Mouse (Mus musculus) gonadal fat pad, adult 2 months (tissue): ENCODE measurements around the gene Fgfr2. TPM values are rescaled to one million over a fixed set of nuclear protein-coding genes. Genes with fewer than 3 reads are reported as not detected.

Experiments
- DNase-seq: peaks from one replicate; pipeline ENCODE4 v3.0.0-alpha.2; 2012; ENCODE audit warnings: low read depth
- polyA plus RNA-seq: library from polyadenylated mRNA; depleted of rRNA; stranded (reverse); fragments of >200 nt; gene quantifications from 2 replicates; pipeline ENCODE4 v1.2.3, GENCODE M21; 2012

Gene Fgfr2
- polyA plus RNA-seq, 1 experiment, result 33.3 TPM

DNA sequence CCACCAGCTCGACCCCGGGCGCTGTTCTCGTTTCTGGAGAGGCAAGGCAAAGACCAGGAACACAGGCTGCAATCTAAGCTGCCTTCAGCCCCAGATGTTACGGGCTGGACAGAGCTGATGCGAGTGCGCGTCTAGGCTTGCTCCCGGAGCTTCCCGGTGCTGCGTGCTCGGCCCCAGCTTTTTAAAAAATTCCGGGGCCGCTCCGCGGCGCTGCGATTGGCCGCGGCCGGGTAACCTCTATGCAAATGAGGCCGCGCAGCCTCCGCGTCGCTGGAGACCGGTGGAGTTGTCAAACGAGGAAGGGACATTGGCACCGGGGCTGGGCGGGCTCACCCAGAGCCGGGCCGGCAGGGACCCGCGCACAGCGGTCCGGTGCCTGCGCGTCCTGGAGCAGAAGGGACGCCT lies 1569.4 kb downstream of the Fgfr2 start:
- no peak for DNase-seq

- DNase-seq, result no peak
Observed at GRCm38 (mm10) chr7:131552781-131553180, 1570.4 kb downstream of the Fgfr2 start.

- no peak for DNase-seq
Observed at GRCm38 (mm10) chr7:131551931-131552741, 1571.0 kb downstream of the Fgfr2 start.

DNA sequence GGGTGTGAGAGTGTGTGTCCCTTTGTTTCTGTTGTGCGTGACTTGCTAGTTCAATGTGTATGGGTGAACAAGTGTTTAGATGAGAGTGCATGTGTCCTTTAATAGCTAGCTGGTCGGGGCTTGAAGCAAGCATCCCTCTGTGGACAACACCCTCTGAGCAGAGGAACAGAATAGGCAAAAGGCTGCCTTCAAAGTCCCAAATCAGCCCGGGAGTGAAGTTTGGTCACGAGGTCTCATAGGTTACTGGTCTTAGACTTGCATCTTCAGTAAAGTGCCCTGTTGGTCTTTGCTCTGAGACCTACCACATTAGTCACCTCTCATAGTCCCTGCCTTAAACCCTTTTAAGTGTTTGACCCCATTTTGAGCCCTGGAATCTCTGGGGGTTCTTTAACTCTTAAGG lies 1571.7 kb downstream of the Fgfr2 start:
- DNase-seq, result no peak

- no peak for DNase-seq
Observed at GRCm38 (mm10) chr7:131548473-131548872, 1574.7 kb downstream of the Fgfr2 start, which contains the start of gene Hmx2. Gene Hmx2 (plus strand): TSS chr7:131548773.

DNA sequence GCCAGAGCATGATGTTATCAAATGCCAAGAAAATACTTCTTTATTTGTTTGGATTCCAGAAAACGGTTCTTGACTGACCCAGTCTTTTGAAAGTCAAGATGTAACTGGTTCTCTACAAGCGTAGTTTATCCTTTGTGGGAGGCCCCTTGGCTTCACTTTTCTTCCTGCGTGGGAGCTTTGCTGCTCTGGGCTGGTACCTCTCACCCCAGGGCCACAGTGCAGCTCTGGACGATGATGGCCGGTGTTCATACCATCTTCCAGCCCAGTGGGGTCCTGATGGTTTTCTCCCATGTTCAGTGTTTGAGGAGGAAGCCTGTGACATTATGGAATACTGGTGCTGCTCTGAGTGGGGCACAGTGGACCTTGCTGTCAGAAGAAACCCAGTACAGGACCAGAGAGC lies 1575.7 kb downstream of the Fgfr2 start:
- DNase-seq, result no peak

DNA sequence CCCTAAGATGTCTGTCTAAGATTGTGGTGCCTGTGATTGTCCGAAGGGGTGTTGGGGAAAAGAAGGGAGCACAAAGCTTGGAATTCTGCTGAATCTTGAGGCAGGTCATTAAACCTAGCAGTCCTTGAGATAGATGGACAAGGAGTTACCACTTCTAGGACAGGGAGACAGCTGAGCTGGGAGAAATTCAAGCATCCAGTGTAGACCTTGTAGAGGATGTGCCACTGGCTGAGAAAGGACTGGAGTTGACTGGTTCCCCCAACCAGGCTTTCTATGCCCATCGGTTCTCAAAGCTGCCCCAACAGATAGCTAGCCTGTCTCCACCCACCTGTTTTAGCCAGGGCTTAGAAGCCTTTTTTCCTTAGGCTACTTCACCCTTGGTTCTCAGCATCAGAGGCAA lies 1576.7 kb downstream of the Fgfr2 start:
- DNase-seq, result no peak

DNA sequence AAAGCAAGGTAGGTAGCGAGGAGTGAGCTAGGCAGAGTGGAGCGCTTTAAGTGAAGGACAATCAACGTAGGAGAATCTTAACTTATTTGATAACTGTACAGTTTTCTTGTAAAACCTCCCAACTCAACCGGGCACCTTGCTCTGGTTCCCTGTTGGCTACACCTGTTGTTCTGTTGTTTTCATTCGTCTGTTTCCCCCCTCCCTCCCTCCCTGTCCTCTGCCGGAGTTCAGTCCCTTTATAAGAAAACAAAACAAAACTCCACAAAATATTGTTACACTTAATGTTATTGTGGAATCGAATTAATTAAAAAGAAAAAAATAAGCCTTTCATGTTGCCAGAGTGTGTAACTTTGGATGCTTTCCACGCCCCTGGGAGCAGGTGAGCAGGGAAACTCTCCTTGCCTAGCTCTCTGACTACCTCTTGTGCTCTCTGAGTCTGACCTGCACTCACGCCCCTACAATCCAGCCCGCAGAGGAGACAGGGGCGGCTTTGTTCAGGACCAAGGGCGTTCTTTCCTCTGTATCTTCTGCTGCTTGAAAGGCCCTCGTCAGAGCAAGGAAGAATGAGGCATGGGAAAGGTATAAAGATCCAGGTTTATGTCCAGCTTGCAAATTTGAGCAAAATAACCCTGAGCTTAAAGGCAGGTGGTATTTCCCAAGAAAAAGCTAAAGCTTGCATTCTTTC lies 1577.3 kb downstream of the Fgfr2 start:
- no peak for DNase-seq

GRCm38 (mm10) chr7:131544871-131545270 lies 1578.3 kb downstream of the Fgfr2 start:
- no peak for DNase-seq

- no peak for DNase-seq
Observed at GRCm38 (mm10) chr7:131543623-131544481, 1579.3 kb downstream of the Fgfr2 start.

GRCm38 (mm10) chr7:131542872-131543622 lies 1580.1 kb downstream of the Fgfr2 start:
- DNase-seq, result no peak

DNA sequence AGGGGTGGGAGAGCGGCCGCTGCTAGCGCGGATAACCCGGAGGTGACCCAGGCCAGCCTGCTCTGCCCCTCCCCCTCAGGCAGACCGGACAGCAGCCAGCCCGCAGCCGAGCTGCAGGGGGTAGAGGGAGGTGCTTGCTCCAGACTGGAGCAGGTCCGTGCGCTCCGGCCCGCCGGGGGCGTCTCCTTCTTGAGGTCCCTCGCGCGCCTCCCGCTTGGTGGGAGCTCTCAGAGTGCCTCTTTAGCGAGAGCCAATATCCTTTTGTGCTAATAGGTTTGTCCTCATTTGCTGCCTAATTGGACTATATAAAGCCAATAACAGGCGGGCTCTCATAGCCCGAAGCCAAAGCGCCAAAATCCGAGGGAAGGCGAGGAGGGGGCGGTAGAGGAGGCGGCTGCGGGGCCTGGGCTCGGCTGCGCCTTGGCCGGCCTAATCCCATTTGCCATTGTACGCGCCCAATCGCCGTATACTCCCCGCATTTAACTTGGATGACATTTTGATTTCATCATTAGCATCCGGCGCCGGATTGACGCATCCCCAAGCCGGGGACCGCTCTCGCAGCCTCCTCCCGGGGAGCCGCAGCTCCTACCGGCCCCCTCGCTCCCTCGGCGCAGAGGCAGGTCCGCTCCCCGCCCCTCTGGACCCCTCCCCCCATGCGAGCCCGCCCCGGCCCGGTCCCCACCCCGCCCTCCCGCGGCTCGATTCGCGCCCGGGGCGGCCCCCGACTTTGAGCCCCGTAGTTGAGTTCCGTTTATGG lies 1580.9 kb downstream of the Fgfr2 start, which contains the start of gene Hmx3:
Gene Hmx3, plus strand, starts transcription at position 753 of the 757 bp plus-strand sequence.
- DNase-seq, result no peak

DNA sequence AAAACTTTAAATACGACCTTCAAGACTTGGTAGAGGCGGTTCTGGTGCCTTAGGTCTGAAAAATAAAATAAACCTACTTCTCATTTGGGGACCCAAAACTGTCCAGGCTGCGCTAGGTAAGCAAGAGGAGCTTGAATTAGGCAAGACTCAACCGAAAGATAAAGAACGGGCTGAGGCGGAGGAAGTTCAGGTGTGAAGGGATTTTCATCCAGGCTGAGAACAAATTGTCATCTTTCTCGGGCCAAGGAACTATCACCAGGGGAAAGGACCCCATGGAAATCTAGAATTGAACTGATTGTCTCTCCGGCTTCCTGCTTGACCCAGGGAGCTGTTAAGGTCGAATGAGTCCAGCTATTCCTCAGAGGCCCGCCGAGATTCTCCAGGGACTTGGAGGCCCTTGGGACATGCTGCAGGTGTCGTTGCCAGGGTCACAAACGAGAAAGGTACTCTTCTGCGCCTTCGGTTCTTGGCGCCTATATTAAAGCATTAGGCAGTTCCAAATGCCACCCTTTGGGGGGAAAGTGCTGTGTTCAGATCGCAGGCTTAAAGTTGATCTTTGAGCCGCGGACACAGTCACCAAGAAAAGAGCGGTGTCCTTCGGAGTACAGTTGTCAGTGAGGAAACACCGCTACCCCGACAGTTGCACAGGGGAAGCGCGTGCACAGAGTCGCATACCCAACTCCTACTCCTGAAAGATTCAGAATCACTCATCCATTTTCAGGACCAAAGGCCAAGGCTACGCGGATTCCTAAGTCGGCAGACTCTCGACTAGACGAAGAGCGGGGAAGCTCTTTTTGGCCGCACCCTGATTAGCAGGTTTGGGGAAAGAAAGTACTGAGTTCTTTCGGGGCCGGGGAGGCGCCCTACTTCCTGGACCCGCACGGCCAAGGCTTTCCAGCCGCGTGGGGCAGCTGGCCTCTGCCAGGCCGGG lies 1581.7 kb downstream of the Fgfr2 start:
- DNase-seq, result no peak

DNA sequence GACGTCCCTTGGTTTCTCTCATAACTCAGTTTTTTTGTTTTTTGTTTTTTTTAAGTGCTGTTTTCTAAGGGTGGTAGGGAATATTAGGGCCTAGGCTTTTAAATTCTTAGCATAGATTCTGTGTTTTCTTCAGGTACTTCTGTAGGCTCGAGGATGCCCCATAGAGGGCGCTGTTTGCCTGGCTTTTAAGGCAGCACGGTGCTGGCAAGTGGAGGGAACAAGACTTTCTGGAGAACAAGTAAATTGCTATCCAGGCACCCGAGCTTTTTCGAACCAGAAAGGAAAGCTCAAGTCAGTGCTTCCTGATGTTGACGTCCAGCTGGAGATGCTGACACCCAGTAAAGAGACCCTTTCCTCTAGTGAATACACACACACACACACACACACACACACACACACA lies 1583.2 kb downstream of the Fgfr2 start:
- no peak for DNase-seq

DNA sequence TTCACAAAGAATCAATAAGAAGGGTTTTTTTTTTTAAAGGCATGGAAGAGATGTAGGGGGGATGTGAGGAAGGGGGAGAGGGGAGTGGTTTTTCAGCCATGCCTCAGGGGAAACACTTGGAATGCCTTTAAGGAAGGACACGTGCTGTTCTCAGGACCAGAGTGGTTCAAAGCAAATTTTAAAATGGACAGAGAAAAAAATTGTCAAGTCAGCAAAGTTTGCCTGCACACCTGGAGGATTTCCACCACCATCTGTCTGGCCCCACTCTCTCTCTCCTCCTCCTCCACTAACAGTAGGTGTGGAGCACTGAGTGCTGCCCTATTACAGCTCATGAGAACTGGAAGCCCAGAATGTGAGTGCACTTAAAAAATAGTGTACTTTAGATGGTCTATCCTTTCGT lies 1619.4 kb downstream of the Fgfr2 start:
- no peak for DNase-seq

DNA sequence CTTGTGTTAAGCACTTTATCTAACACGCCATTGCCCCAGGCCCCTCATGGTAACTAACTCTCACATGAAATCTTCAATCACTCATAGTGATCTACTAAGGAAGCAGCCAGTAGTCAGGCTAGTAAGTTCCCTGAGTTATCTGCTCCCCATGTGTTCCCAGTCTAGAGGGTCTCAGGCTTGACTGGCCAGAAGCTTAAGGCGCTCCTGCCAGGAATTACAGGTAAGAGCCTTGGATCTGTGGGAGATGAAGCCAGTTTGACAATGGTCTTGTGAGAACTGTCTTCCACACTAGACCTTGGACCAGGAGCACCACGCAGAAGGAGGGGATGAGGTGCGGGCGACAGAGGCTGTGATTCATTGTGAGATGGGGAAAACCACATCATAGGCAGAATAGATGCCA lies 1644.7 kb downstream of the Fgfr2 start:
- no peak for DNase-seq

DNA sequence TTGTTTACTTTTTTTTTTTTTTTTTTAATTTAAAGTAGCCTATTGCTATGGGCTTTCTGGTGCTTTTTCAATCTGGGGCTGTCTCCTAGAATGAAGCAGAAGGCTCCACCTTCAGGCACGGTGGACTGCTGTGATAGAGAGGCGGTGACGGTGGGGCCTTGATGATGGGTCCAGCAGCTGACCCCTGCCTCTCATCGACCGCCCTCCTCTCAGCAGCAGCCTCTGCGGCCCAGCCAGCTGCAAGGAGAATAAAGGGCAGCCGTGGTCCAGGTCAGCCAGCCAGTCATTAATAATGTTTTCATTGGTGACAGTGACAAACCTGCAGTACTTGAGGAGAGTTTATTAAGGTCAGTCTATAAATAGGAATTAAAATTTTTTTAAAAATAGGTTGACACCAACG lies 1646.0 kb downstream of the Fgfr2 start:
- DNase-seq, result no peak

- no peak for DNase-seq
Observed at GRCm38 (mm10) chr7:131471551-131471950, 1651.6 kb downstream of the Fgfr2 start.

- DNase-seq, result no peak
Observed at GRCm38 (mm10) chr7:131469506-131469905, 1653.6 kb downstream of the Fgfr2 start.

DNA sequence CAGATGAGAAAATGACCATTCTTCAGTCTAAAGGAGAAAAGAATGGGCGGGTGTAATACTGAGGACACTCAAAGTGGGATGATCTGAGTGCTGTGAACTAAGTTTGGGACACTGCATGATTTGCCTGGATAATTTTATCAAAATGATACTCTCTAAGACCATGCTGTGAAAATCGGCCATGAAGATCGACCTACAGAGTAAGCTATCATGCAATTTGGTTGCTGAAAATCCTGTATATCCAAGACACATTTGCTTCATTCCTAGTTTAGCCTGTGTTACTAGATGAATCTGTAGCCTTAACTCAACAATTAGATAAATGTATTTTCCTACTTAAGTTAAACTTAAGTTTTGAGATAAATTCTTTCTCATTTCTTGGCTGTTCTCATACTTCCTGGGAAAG lies 1655.8 kb downstream of the Fgfr2 start:
- no peak for DNase-seq
